Mouse (Mus musculus) Patski (cell line): ENCODE data around the gene Car10. TPM values are rescaled to one million over a fixed set of nuclear protein-coding genes. Genes with fewer than 3 reads are reported as not detected.

Source experiments
- ATAC-seq: fragments of 100-300 bp; one replicate; pipeline ENCODE4 v1.8.0; 2021
- CTCF ChIA-PET: fragments of 350-600 bp; sonication (Branson Sonifier 250); formaldehyde crosslinking; loops from one replicate; lab custom pipeline; 2022; ENCODE audit warnings: inconsistent platforms; lab: Charles Lee
- POLR2A ChIA-PET: fragments of 350-600 bp; sonication (Branson Sonifier 250); formaldehyde crosslinking; loops from one replicate; lab custom pipeline; 2022; ENCODE audit warnings: antibody characterized with exemption, inconsistent platforms; lab: Charles Lee
- DNase-seq: peaks from one replicate; pipeline ENCODE4 v3.0.0-alpha.2; 2011; ENCODE audit warnings: low read depth, low spot score
- H3K27me3 ChIP-seq: fragments of 371-371 bp; one replicate; pipeline ENCODE4 v1.5.1; 2021
- CTCF ChIP-seq: fragments of 100-300 bp; IDR thresholded peaks from one replicate; pipeline ENCODE4 v1.5.1; 2021
- in situ Hi-C: fragments of 300-500 bp; cut with MboI; formaldehyde crosslinking; loops from 3 replicates; pipeline ENCODE4 v1.11.1; 2018; ENCODE audit warnings: low pct_unique_long_range_greater_than_20kb, mixed read lengths
- polyA plus RNA-seq: library from polyadenylated mRNA; unstranded; gene quantifications from one replicate; pipeline ENCODE4 v1.2.3, GENCODE M21; 2021

Gene Car10
- polyA plus RNA-seq, 1 experiment from 2014 or later, result not detected

DNA sequence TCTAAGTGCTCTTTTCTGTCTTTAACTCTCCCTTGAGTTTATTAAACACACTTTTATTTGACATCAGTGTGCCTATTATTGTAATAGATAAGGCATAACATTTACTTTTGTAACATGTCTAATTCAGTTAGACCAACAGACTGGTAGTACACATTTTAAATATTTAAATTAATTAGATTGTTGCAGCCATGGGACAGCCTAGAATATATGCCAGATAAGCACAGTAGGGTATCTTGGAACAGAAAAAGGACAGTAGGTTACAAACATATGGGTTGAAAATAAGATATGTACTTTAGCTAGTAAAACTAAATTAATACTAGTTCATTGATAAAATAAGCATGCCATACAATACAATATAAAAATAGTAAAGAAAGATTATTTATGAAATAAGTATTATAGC is 74.6 kb downstream of the Car10 start:
- no peak for TF ChIP-seq CTCF
- H3K27me3 ChIP-seq, result no peaks in the 10 kb centered on the region
- in situ Hi-C loops, result no loop called here
- ATAC-seq, result no peak
- no peak for DNase-seq
- ChIA-PET CTCF (no interaction called here), POLR2A (no interaction called here)

- DNase-seq, result no peak
- TF ChIP-seq CTCF, result no peak
- in situ Hi-C loops, result no loop called here
- no peak for ATAC-seq
- POLR2A ChIA-PET, result no interaction called here
- CTCF ChIA-PET, result no interaction called here
- H3K27me3 ChIP-seq, result no peaks in the 10 kb centered on the region
These were observed 75.9 kb downstream of the Car10 start for GRCm38 (mm10) chr11:93173533-93174308.

GRCm38 (mm10) chr11:93185477-93185876 is 87.6 kb downstream of the Car10 start:
- in situ Hi-C loops, result no loop called here
- ATAC-seq, result no peak

GRCm38 (mm10) chr11:93186163-93186562 is 88.3 kb downstream of the Car10 start:
- ChIA-PET POLR2A (no interaction called here), CTCF (no interaction called here)
- ATAC-seq, result no peak
- in situ Hi-C loops, result no loop called here
- H3K27me3 ChIP-seq, result no peaks in the 10 kb centered on the region
- DNase-seq, result no peak
- no peak for TF ChIP-seq CTCF

More at GRCm38 (mm10) chr11:93185477-93185876, 87.6 kb downstream of the Car10 start:
- no peaks in the 10 kb centered on the region for H3K27me3 ChIP-seq
- no peak for DNase-seq
- CTCF ChIA-PET, result no interaction called here
- POLR2A ChIA-PET, result no interaction called here
- TF ChIP-seq CTCF, result no peak

DNA sequence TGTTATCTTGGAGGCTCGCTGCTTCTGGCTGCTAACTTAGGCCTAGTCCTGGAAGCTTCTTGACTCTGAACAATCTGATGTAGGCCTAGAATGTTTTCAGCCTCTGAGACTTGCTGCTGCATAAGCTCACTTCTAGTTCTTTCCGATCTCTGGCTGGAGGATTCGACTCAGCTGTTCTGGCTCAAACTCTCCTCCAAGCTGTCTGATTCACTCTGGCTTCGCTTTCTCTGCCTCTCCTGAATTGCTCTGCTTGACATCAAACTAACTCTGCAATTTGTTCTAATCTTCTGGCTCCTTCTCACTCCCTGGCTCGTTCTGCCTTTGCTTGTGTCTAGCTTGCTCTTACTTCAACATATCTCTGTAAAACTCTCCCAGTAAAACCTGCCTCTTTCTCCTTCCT is 90.8 kb downstream of the Car10 start:
- CTCF ChIA-PET, result no interaction called here
- POLR2A ChIA-PET, result no interaction called here
- ATAC-seq (no peak), DNase-seq (no peak)
- in situ Hi-C loops, result no loop called here
- no peak for TF ChIP-seq CTCF
- H3K27me3 ChIP-seq, result no peaks in the 10 kb centered on the region

DNA sequence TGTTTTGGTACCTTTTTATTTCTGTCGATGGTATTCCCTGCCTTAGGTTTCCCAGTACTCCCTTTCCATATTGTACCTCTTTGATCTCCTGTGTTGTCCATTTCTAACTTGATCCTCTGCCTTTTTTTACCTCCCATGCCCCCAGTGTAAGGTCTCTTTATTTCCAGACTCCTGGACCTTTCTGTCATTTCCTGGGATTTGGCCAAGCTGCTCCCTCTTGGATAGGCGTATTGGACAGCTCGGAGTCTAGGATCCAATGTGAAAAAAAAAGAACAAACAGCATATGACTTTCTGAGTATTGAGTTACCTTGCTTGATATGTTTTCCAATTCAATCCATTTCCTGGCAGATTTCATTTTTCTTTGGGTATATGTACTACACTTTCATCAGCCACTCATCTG is 102.2 kb downstream of the Car10 start:
- no peak for DNase-seq
- no peak for ATAC-seq
- TF ChIP-seq CTCF, result no peak
- ChIA-PET CTCF (no interaction called here), POLR2A (no interaction called here)
- H3K27me3 ChIP-seq, result peaks cover 6% of the 10 kb centered on the region
- in situ Hi-C loops, result no loop called here

- POLR2A ChIA-PET, result no interaction called here
- CTCF ChIA-PET, result no interaction called here
- H3K27me3 ChIP-seq, result no peaks in the 10 kb centered on the region
- no peak for ATAC-seq
- TF ChIP-seq CTCF, result no peak
- in situ Hi-C loops, result no loop called here
- no peak for DNase-seq
These were observed 119.6 kb downstream of the Car10 start for GRCm38 (mm10) chr11:93217457-93217856.

DNA sequence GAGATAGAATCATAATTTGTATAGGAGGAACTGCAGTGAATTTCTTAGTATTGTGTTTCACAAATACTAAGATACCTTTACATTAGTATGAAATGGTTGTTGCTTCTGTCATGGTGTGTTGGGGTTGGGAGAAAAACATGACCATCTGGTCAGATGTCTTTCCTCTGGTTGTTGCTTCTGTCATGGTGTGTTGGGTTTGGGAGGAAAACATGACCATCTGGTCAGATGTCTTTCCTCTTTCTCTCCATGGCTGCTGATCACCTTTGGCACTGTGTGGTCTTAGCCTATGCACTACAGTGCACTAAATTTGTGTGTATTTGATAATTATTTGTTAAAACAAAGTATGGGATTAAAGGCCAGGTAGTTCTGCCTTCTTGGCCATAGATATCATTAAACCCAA is 132.2 kb downstream of the Car10 start:
- in situ Hi-C loops, result no loop called here
- ChIA-PET CTCF (no interaction called here), POLR2A (no interaction called here)
- H3K27me3 ChIP-seq, result no peaks in the 10 kb centered on the region
- TF ChIP-seq CTCF, result no peak
- DNase-seq (no peak), ATAC-seq (no peak)

GRCm38 (mm10) chr11:93249771-93250265 is 152.0 kb downstream of the Car10 start:
- TF ChIP-seq CTCF, result no peak
- POLR2A ChIA-PET, result no interaction called here
- ATAC-seq (no peak), DNase-seq (no peak)
- in situ Hi-C loops, result no loop called here
- no peaks in the 10 kb centered on the region for H3K27me3 ChIP-seq
- CTCF ChIA-PET, result no interaction called here

- no peak for TF ChIP-seq CTCF
- in situ Hi-C loops, result no loop called here
- ChIA-PET POLR2A (no interaction called here), CTCF (no interaction called here)
- DNase-seq, result no peak
- no peak for ATAC-seq
- no peaks in the 10 kb centered on the region for H3K27me3 ChIP-seq
These were observed 153.9 kb downstream of the Car10 start for GRCm38 (mm10) chr11:93251766-93252165.

DNA sequence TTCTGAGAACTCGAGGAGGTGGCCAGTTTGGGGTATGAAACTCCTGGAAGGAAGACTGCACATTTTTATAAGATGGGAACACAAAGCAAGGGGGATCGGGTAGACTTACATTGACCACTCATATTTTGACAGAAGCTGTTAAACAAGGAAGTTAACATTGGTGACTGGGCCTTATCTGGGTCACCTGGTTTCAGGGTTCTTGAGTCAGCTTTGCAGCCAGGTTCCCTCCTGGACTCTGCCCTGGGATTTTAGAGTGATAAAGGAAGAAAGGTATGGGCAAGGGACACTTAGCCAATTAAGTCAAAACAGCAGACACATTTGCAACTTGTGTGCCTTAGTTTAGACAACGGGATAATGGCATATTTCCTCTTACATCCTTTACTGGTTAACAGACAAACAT is 166.2 kb downstream of the Car10 start:
- DNase-seq (no peak), ATAC-seq (no peak)
- ChIA-PET CTCF (no interaction called here), POLR2A (no interaction called here)
- H3K27me3 ChIP-seq, result no peaks in the 10 kb centered on the region
- in situ Hi-C loops, result no loop called here
- no peak for TF ChIP-seq CTCF

- in situ Hi-C loops, result no loop called here
- DNase-seq, result no peak
- ChIA-PET POLR2A (interaction anchor here (0.6 kb wide), 1 partner anchor 11 kb away, joined by 3 read pairs; no protein-coding TSS in a partner anchor), CTCF (no interaction called here)
- H3K27me3 ChIP-seq, result no peaks in the 10 kb centered on the region
- TF ChIP-seq CTCF, result no peak
- no peak for ATAC-seq
These were observed 174.2 kb downstream of the Car10 start for GRCm38 (mm10) chr11:93272016-93272415.
